Mouse (Mus musculus): ENCODE results near the gene Kmt2d. TPM values are rescaled to one million over a fixed set of nuclear protein-coding genes. Genes with fewer than 3 reads are reported as not detected.

Gene Kmt2d
- total and polyA plus RNA-seq, 2 experiments from 2014 or later, result 6.0 to 31.6 TPM

DNA sequence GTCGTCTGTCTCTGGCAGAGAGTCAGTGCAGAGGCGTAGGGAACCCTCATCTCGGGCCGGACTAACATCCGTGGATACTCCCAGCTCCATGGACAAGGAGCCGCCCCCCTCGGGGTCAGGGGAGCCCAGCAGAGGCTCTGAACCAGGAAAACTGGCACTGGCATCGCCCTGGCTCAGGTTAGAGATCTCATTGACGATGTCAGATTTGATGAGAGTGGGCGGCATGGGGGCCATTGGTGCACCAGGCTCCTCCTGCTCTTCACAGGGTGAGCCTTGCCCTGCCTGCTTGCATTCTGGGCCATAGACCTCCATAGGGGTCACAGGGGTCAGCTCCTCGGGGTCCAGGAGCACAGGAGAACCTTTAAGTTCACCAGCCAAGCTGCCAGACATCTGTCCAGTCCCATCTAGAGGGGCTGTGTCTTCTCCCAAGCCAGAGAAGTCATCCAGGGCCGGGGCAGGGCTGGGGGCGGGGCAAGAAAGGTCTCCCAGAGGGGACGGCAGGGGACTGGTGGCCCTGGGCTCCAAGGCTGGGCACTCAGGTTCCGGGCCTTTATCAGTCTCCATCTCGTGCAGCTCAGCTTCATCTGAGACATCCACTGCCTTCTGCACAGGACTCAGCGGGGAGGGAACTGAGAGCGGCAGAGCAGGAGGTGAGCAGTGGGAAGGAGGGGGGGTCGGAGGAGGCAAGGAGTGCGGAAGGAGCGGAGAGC lies 9.1 kb downstream of the Kmt2d start:
- DNase-seq (ENCODE audit: low spot score) (no peak), ATAC-seq (ENCODE audit: insufficient read depth, low read depth) (no peak)
- H3K4me2 ChIP-seq (ENCODE audit: low read depth, low read length), result no peak overlapping the region
- H3K4me3 ChIP-seq (ENCODE audit: low read depth, low read length), result no peak overlapping the region
- TF ChIP-seq EP300 (IDR thresholded peaks at IDR 0.05; ENCODE audit: low read depth) (no peak), CTCF (IDR thresholded peaks at IDR 0.05; ENCODE audit: low read depth) (no peak)
- no peaks in the 10 kb centered on the region for H3K27me3 ChIP-seq (ENCODE audit: control insufficient read depth, insufficient read depth, low read length)
- peaks cover 97% of the 10 kb centered on the region for H3K36me3 ChIP-seq (replicated peaks; ENCODE audit: control insufficient read depth, insufficient read depth, low read length)
- H3K4me1 ChIP-seq (ENCODE audit: control insufficient read depth, insufficient read depth), result no peaks in the 10 kb centered on the region
- no peak overlapping the region for H3K9ac ChIP-seq (replicated peaks; ENCODE audit: low read depth, low read length)
- H3K9me3 ChIP-seq (replicated peaks; ENCODE audit: control insufficient read depth, low read length), result no peaks in the 10 kb centered on the region
- no peak overlapping the region for H3K27ac ChIP-seq (ENCODE audit: low read depth)
- 83% methylated on average over 21 of the region's 21 CpGs for WGBS

DNA sequence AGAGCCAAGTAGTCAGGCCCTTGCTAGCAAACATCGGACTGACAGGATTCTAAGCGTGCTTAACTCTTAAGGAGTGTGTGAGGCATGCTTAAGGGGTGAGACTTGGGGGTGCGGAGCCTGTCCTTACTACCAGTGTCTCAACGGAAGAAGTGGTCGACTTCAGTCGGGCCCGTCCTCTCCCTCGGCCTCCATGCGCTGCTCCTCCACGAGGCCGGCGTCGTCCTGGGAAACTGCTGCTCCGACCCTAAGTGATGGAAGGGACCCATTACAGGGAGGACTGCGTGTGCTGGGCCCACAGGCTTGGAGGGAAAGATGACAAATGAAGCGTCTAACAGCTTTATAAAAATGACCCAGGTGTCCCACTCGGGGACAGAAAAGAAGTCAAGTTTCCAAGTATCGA lies 10.1 kb downstream of the Kmt2d start:
- H3K4me3 ChIP-seq (ENCODE audit: low read depth, low read length), result no peak overlapping the region
- H3K27me3 ChIP-seq (ENCODE audit: control insufficient read depth, insufficient read depth, low read length), result no peaks in the 10 kb centered on the region
- no peak overlapping the region for H3K4me2 ChIP-seq (ENCODE audit: low read depth, low read length)
- H3K27ac ChIP-seq (ENCODE audit: low read depth), result no peak overlapping the region
- 93% methylated on average over 18 of the region's 18 CpGs for WGBS
- H3K4me1 ChIP-seq (ENCODE audit: control insufficient read depth, insufficient read depth), result no peaks in the 10 kb centered on the region
- no peak overlapping the region for H3K9ac ChIP-seq (replicated peaks; ENCODE audit: low read depth, low read length)
- no peak for ATAC-seq (ENCODE audit: insufficient read depth, low read depth)
- no peak for DNase-seq (ENCODE audit: low spot score)
- peaks cover 98% of the 10 kb centered on the region for H3K36me3 ChIP-seq (replicated peaks; ENCODE audit: control insufficient read depth, insufficient read depth, low read length)
- TF ChIP-seq EP300 (IDR thresholded peaks at IDR 0.05; ENCODE audit: low read depth), result no peak
- no peak for TF ChIP-seq CTCF (IDR thresholded peaks at IDR 0.05; ENCODE audit: low read depth)
- H3K9me3 ChIP-seq (replicated peaks; ENCODE audit: control insufficient read depth, low read length), result no peaks in the 10 kb centered on the region

DNA sequence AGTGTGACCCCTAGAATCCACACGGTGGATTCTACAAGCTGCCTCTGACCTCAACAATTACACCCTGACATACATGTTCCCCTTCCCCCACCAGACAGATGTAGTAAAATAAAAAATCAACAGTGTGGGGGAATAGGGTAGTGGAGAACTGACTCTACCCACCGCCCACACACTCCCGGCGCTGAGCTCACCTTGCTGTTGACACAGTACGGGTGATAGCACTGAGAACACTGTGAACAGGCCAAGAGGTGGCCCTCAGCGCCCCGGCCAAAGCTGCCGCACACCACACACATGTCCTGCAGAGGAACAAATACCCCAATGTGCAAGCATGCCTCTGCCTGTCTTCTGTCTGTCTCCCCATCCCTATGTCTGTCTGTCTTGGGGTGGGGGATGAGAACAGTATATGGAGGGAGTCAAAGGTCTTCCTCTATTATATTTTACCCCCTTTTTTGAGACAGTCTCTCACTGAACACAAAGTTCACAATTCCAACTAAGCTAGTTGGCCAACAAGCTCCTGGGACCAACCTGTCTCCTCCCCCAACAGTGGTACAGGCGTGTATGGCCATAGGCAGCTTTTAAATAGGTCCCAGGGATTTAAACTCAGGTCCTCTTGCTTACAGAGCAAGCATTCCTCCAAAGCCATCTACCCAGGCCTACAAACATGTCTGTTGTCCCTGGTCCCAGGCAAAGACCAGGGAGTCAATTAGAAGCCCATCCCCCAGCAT lies 11.5 kb downstream of the Kmt2d start:
- H3K36me3 ChIP-seq (replicated peaks; ENCODE audit: control insufficient read depth, insufficient read depth, low read length), result peaks cover 98% of the 10 kb centered on the region
- H3K4me2 ChIP-seq (ENCODE audit: low read depth, low read length), result no peak overlapping the region
- 72% methylated on average over 9 of the region's 9 CpGs for WGBS
- H3K27ac ChIP-seq (ENCODE audit: low read depth), result no peak overlapping the region
- ATAC-seq (ENCODE audit: insufficient read depth, low read depth) (no peak), DNase-seq (ENCODE audit: low spot score) (no peak)
- H3K9ac ChIP-seq (replicated peaks; ENCODE audit: low read depth, low read length), result no peak overlapping the region
- no peak overlapping the region for H3K4me3 ChIP-seq (ENCODE audit: low read depth, low read length)
- no peaks in the 10 kb centered on the region for H3K27me3 ChIP-seq (ENCODE audit: control insufficient read depth, insufficient read depth, low read length)
- TF ChIP-seq EP300 (IDR thresholded peaks at IDR 0.05; ENCODE audit: low read depth) (no peak), CTCF (IDR thresholded peaks at IDR 0.05; ENCODE audit: low read depth) (no peak)
- no peaks in the 10 kb centered on the region for H3K9me3 ChIP-seq (replicated peaks; ENCODE audit: control insufficient read depth, low read length)
- H3K4me1 ChIP-seq (ENCODE audit: control insufficient read depth, insufficient read depth), result no peaks in the 10 kb centered on the region

DNA sequence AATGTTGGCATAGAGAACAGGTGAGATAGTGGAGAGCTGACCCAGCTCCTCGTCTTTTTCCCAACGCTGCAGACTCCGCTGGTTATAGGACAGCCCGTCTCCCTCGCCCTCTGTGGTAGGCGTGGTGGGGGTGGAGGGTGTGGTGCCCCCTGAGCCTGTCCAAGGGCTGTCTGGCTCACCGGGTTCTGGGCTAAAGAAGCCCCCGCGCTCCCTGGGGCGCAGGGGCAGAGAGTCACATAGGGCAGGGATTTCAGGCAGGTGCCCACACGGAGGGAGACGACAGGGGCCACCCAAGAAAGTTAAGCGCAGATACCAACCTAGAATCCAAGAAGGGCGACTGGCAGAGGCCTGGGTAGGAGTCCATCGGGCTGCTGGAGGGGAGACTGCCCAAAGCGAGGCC lies 16.8 kb downstream of the Kmt2d start:
- H3K9ac ChIP-seq (replicated peaks; ENCODE audit: low read depth, low read length), result no peak overlapping the region
- no peak for ATAC-seq (ENCODE audit: insufficient read depth, low read depth)
- H3K4me2 ChIP-seq (ENCODE audit: low read depth, low read length), result no peak overlapping the region
- WGBS, result 85% methylated on average over 16 of the region's 16 CpGs
- no peak for DNase-seq (ENCODE audit: low spot score)
- peaks cover 98% of the 10 kb centered on the region for H3K36me3 ChIP-seq (replicated peaks; ENCODE audit: control insufficient read depth, insufficient read depth, low read length)
- TF ChIP-seq EP300 (IDR thresholded peaks at IDR 0.05; ENCODE audit: low read depth) (no peak), CTCF (IDR thresholded peaks at IDR 0.05; ENCODE audit: low read depth) (no peak)
- H3K27ac ChIP-seq (ENCODE audit: low read depth), result no peak overlapping the region
- H3K9me3 ChIP-seq (replicated peaks; ENCODE audit: control insufficient read depth, low read length), result no peaks in the 10 kb centered on the region
- H3K4me3 ChIP-seq (ENCODE audit: low read depth, low read length), result no peak overlapping the region
- no peaks in the 10 kb centered on the region for H3K27me3 ChIP-seq (ENCODE audit: control insufficient read depth, insufficient read depth, low read length)
- H3K4me1 ChIP-seq (ENCODE audit: control insufficient read depth, insufficient read depth), result no peaks in the 10 kb centered on the region

DNA sequence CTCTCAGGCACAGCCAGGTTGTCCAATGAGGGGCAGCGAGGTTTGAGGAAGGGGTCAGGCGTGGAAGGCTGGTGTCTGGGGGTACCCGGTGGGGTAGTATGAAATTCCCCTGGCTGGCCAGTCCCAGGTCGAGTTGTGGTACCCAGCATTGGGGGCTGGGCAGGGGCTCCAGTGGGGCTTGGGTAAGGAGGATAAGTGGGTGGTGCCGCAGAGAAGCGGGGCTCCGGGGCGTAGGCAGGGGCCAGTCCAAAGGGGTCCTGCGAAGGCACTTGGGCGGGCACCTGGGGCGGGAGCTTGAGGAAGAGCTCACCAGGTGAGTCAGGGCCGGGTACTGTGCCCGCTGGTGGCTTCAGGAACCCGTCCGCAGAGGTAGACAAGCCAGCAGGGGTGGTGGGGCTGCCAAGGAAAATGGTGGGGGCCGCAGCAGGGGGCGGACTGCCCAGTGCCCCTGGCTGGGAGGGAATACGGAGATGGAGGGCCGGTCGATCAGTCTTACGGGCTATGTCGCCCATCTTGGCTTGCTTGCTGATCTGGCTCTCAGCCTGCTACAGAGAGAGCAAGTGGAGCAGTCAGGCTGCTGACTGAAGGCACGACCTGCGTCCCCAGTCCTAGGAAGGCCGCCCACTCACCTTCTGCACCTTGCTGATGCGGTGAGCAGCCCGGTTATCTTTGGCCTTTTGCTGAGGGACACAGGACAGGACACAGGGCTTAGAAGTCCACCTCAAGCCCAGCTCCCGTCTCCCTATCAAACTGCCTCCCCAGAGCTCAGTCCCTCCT lies 17.7 kb downstream of the Kmt2d start:
- DNase-seq (ENCODE audit: low spot score) (no peak), ATAC-seq (ENCODE audit: insufficient read depth, low read depth) (no peak)
- Histone ChIP-seq H3K27me3 (ENCODE audit: control insufficient read depth, insufficient read depth, low read length) (no peaks in the 10 kb centered on the region), H3K4me3 (ENCODE audit: low read depth, low read length) (no peak overlapping the region), H3K9me3 (replicated peaks; ENCODE audit: control insufficient read depth, low read length) (no peaks in the 10 kb centered on the region), H3K4me2 (ENCODE audit: low read depth, low read length) (no peak overlapping the region), H3K4me1 (ENCODE audit: control insufficient read depth, insufficient read depth) (no peaks in the 10 kb centered on the region), H3K36me3 (replicated peaks; ENCODE audit: control insufficient read depth, insufficient read depth, low read length) (peaks cover 98% of the 10 kb centered on the region), H3K27ac (ENCODE audit: low read depth) (no peak overlapping the region), H3K9ac (replicated peaks; ENCODE audit: low read depth, low read length) (no peak overlapping the region)
- TF ChIP-seq EP300 (IDR thresholded peaks at IDR 0.05; ENCODE audit: low read depth) (no peak), CTCF (IDR thresholded peaks at IDR 0.05; ENCODE audit: low read depth) (no peak)
- WGBS, result 86% methylated on average over 26 of the region's 28 CpGs
